Mouse (Mus musculus) layer of hippocampus, adult 9-10 months (tissue): Measurements from ENCODE around the gene Napa.

Experiments used
- DNase-seq: peaks from one replicate; pipeline ENCODE4 v3.0.0; 2022; ENCODE audit warnings: low spot score

Gene Napa

DNA sequence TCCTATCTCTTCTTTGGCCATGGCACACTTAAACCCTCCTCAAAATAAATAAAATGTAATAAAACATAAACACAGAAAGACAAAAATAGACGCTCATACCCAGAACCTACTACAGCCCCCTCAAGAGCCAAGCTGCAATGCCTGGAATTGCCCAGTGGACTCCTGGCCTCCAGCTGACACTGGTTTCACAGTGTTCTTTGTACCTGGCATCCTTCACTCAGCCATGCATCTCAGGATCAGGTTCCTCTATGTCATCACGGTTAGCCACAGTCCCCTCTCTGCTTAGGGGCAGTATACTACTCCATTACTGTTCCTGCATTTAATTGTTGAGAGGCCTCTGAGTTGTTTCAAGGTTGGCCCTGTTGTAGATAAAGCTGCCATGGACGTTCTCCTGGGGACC, 34.7 kb downstream of the Napa start:
- DNase-seq, result no peak

DNA sequence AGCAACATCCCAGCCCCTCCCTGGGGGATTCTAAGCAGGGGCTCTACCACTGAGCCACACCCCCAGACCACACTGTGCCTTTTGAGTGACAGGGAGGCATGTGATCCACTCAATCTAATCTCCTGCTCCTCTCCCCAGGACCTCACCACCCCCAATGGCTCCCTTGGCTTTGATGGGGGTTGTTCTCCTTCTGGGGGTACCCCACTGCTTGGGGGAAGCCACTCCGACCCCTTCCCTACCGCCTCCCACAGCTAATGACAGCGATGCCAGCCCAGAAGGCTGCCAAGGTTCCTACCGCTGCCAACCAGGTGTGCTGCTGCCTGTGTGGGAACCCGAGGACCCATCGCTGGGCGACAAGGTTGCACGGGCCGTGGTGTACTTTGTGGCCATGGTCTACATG, 35.4 kb downstream of the Napa start:
- DNase-seq, result no peak

DNA sequence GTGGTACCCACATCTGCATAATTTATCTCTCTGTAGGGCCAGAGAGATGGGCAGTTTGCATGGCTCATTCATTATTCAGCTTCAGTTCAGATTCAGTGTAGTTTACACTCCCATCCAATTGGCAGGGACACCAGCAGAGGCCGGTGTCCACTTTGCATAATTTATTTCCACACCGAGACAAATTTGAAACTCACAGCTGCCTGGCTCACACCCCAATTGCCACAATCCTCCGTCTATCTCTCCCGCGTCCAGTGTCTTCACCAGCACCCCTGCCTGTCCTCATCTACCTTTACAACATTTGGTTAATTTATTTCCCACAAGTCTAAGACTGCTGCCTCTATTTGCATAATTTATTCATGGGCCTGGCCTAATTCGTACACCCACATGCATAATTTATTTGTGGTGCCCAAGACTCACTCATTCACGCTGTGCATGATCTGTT, 36.7 kb downstream of the Napa start:
- no peak for DNase-seq

DNA sequence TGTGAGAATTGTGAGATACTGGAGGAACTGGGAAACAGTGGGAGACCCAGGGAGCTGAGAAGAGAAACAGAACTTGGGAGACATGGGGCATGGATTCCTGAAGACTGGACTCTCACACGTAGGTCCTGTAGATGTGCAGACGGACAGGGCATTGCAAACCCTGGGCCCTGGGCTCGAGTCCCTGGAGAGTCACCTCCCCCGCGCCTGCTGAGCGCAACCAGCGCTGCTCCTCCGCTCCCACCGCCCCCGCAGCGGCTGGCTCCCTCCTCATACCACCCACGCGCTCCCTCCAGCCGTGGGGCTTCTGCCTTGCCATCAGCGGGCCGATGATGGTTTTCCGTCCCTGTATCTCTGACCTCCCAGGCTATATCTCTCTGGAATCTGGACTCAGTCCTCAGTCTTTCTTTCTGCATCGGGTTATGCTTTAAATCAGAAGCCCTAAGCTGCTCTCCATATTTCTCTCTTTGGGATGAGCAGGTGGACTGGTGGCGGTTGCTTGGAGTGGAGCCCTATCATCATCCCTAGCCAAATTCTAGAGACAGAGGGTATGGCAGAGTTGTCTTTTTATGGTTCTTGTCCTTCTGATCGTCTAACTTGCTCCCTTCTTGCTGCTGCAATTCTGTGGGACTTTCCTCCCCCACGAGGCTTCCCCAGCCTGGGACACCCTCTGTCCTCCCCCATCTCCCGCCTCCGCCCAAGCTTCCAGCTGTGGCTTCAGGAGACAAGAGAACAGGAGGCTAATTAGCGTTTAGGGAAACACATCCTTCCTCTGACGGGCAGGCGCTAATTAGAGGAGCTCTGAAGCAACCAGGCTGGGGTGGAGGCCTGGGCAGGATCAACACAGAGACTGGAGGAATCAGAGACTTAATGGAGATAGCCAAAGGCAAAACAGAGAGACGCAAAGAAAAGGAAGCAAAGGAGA, 48.5 kb downstream of the Napa start:
- no peak for DNase-seq

DNA sequence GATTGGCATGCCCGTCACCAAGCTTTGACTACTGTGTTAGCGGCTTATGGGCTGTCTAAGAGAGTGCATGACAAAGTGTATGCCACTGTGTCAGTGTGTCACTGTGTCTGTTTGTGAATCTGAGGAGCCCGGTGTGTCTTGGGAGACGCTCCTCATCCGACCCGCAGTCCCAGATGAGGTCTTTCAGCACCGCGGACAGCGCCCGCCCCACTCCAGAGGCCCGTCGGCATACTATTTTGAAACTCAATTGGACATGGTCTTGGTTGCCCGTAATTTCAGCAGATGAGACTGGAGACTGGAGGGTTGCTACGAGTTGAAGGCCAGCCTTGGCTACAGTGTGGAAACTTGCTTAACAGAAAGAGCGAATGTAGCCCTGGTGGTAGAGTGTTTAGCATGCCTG, 49.4 kb downstream of the Napa start:
- DNase-seq, result no peak

DNA sequence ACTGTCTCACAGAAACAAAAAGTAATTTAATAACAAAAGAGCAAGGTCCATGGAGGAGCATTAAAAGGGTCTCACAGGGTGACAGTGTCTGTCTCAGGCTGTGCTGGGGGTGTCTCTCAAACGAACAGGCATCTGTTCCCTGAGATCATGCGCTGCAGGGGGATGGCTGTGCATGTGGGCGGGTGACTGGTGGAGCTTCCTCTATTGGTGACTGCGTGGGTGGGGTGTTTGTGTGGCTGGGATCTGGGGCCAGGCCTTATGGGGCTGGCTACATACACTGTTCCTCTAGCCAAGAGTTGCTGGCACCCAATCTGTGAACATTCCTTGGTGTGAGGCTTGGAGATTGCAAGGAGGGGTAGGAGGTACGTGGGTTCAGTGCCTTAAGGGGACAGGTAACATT, 51.0 kb downstream of the Napa start:
- DNase-seq, result peak; percentile 81

DNA sequence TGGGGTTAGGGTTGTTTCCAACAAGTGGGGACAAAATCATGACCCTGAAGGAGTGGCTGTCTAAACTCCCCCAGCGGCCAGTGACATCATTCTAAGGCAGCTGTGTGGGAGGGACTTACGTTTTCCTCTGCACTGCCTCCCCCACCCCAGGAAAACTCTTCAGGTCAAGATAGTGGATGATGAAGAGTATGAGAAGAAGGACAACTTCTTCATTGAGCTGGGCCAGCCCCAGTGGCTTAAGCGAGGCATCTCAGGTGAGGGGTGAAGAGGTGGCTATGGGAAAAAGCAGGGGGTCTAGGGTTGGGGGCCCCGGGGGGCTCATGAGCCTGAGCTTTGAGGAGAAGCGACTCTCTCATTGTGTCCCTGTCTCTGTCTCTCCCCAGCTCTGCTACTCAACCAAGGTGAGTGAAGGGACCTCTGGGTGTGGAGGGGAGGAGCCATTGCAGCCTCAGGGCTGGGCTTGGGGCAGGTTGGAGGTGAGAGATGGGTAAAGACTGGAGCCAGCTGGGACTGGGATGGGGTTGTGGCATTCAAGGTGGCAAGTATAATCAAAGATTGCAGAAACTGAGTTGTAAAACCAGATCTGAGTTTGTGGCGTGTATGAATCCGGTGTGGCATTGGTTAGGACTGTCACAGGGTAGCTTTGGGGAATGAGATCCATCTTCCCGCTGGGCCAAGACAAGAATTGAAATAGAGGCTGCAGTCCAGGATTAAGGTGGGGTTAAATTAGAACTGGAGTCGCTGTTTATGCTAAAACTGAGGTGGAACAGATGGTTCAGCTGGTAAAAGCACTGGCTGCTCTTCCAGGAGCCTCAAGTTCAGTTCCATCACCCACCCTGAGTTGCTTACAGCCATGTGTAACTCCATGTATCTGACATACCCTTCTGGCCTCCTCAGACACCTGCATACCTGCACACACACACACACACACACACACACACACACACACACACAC, 52.2 kb downstream of the Napa start:
- no peak for DNase-seq

DNA sequence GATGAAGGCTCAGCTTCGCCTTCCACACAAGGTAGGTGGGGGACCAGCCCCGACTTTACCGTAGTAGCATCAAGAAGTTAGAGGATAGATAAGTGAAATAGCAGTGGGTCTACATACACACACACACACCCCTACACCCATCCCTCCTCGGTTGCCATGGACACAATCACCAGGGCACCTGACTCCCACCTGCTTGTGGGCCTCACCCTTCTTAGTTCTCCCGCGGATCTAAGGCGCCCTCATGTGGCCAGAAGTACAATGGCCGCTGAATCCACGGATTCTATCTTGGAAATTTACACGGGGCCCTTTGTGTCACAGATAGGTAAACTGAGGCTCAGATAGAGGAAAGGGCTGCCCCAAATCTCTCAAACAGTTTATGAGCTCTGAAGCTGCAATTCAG, 55.3 kb downstream of the Napa start:
- no peak for DNase-seq

DNA sequence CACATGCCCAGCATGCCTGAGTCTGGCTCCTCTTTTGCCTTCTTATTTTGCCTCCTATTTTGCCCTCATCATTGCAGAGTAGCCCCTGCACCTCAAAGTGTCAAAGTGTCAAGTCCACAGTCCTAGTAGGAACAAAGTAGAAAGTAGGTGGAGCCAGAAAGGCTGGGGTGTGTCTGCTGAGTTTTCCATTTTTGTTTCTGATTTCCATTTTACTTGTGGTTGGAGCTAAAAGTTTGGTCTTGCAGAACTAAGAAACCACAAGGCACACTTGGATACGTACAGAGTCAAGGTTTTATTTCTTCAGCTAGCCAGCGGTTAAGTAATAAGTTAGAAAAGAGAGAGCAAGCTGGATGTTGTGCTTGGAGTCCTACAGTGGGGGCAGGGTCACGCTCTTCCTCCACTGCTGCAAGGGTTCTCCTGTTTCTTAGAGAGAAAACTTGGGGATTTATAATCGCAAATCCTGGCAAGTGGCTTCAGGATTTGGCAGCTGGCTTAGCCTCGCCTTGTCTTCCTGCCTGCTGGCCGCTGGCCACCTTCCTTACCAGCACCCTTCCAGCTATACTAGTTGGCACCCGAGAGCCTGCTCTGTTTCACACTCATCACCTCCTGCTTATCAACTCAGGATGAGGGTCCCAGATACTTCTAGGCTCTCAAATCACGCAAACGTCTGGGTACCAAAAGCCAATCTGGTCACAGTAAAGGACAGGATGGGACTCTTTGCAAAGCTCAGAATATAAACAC, 57.0 kb downstream of the Napa start:
- no peak for DNase-seq

DNA sequence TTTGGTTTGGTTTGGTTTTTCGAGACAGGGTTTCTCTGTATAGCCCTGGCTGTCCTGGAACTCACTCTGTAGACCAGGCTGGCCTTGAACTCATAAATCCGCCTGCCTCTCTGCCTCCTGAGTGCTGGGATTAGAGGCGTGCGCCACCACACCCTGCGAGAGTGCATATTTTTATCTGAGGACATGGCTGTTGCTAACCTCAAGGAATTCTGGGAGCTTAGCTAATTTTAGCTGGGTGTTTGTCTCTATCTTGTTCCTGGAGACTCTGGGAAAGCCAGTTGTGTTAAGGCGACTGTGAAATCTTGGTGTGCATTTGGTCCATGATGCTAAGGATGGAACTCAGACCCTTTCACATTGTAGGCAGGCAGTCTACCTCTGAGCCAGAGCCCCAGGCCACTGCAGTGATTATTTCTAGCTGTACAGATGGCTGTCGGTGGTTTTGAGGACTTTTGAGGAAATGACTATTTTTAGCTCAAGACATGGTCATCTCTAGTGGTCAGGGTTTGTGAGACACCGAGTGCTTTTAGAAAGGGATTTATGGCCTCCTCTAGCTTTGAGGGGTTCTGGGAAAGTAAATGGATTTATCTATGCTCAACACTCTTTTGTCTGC, 58.0 kb downstream of the Napa start:
- DNase-seq, result no peak

DNA sequence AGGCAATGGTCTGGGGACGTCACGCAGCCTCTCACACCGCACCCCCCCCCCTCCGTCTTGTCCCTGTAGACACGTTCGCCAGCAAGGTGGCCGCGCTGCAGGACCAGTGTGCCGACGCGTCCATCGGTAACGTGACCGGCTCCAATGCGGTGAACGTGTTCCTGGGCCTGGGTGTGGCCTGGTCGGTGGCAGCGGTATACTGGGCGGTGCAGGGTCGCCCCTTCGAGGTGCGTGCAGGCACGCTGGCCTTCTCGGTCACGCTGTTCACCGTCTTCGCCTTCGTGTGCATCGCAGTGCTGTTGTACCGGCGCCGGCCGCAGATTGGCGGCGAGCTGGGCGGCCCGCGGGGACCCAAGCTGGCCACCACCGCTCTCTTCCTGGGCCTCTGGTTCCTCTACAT, 60.5 kb downstream of the Napa start:
- DNase-seq, result no peak

DNA sequence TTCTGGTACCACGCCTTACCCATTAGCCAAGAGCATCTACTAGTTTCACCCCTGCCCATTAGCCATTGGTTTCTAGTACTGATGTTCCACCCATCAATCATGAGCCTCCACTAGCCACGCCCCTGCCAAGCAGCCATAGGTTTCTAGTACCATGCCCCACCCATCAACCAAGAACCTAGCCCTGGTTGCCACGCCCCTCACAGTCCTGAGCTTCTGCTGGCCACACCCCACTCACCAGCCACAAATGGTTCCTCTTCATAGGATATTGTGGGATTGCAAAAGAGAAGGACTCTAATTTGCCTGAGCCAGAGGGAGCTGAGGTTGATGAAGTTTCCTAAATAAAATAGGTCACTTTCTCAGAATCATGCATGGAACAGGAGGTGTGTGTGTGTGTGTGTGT, 62.4 kb downstream of the Napa start:
- DNase-seq, result no peak

DNA sequence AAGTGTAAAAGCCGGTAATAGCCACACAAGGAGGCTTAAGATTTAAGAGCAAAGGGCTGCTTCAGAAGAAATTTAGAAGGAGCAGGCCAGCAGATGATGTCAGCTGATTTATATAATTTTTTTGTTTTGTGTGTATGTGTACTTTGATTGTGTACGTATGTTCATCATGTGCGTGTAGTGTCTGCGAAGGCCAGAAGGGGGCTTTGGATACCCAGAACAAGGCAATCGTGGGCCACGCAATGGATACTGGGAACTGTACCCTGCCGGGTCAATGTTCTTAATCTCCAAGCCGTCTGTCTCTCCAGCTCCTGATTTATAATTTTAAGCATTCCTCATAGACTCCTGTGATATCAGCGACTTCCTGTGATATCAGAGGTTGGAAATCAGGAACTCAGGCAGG, 63.0 kb downstream of the Napa start:
- DNase-seq, result no peak

DNA sequence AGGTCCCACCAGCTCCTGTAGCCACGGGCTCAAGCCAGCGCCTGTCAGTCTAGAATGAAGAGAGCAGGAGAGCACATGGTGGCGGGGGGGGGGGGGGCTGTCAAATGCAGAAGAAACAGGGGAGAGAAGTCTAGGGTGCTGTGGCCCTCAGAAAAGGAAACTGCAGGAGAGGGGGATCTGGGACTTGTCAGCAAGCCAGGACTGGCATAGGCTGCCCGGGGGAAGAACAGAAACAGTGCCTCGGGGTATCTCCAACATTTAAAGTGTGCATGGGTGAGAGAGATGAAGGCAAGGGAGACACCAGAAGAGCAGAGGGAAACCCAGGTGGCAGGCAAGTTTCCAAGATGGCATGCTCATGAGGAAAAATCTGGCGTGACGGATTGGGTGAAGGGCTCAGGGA, 63.8 kb downstream of the Napa start:
- DNase-seq, result no peak
